Mouse (Mus musculus) limb, embryonic 10.5 days (tissue): ENCODE measurements around the gene Casr. TPM values are rescaled to one million over a fixed set of nuclear protein-coding genes. Genes with fewer than 3 reads are reported as not detected.

Experiments used
- DNase-seq: peaks from one replicate; pipeline ENCODE4 v3.0.0-alpha.2; 2017; ENCODE audit warnings: low spot score
- H3K27ac ChIP-seq: fragments of 300-500 bp; sonication (generic); 2 replicates; pipeline ENCODE4 v1.5.1; 2016; ENCODE audit warnings: mild to moderate bottlenecking
- H3K27me3 ChIP-seq: fragments of 300-500 bp; sonication (generic); 2 replicates; pipeline ENCODE4 v1.6.1; 2016; ENCODE audit warnings: low read depth, mild to moderate bottlenecking; ENCODE audit not compliant: poor library complexity, severe bottlenecking
- H3K36me3 ChIP-seq: fragments of 300-500 bp; sonication (generic); 2 replicates; pipeline ENCODE4 v1.6.1; 2016; ENCODE audit warnings: mild to moderate bottlenecking, moderate library complexity
- H3K4me1 ChIP-seq: fragments of 300-500 bp; sonication (generic); 2 replicates; pipeline ENCODE4 v1.6.1; 2016
- H3K4me3 ChIP-seq: fragments of 300-500 bp; sonication (generic); 2 replicates; pipeline ENCODE4 v1.5.1; 2016; ENCODE audit warnings: mild to moderate bottlenecking, moderate library complexity
- H3K9me3 ChIP-seq: fragments of 300-500 bp; sonication (generic); replicated peaks from 2 replicates; pipeline ENCODE4 v1.6.1; 2016; ENCODE audit warnings: mild to moderate bottlenecking
- WGBS: fragments of 180-500 bp; shearing (Covaris S2); methylation state at CpG from one replicate; pipeline ENCODE4 v1.1.7; 2016; 5-methylcytosine and 5-hydroxymethylcytosine counted together
- polyA plus RNA-seq: library from polyadenylated mRNA; unstranded; fragments of >200 nt; fragmentation: Nextera tagmentation; extraction: Ambion mirVana; gene quantifications from 2 replicates; pipeline ENCODE4 v1.2.1, GENCODE M21; 2016

Gene Casr
- polyA plus RNA-seq, 1 experiment from 2014 or later, result 0.13 TPM

- H3K27ac ChIP-seq, result no peak overlapping the region
- no peaks in the 10 kb centered on the region for H3K36me3 ChIP-seq
- no peak overlapping the region for H3K4me3 ChIP-seq
- DNase-seq, result no peak
- WGBS, result 71% methylated on average over 2 of the region's 2 CpGs
- no peaks in the 10 kb centered on the region for H3K4me1 ChIP-seq
- H3K27me3 ChIP-seq, result no peaks in the 10 kb centered on the region
- no peaks in the 10 kb centered on the region for H3K9me3 ChIP-seq
Observed at GRCm38 (mm10) chr16:36460426-36460825, 101.5 kb downstream of the Casr start.

- Histone ChIP-seq H3K36me3 (no peaks in the 10 kb centered on the region), H3K27ac (no peak within 1 kb of the TSS), H3K4me1 (no peaks in the 10 kb centered on the region), H3K27me3 (no peaks in the 10 kb centered on the region), H3K9me3 (no peaks in the 10 kb centered on the region), H3K4me3 (no peak within 1 kb of the TSS)
- no peak for DNase-seq
- 90% methylated on average over 4 of the region's 4 CpGs for WGBS
Observed at GRCm38 (mm10) chr16:36455342-36455802, 106.6 kb downstream of the Casr start, which contains the start of gene Stfa3. Stfa3 (minus strand) TSS chr16:36455392.

Other genes starting within 250 kb of the Casr start
- not detected in 2 replicates for gene BC117090, start 227.8 kb downstream of the Casr start, polyA plus RNA-seq
- 0.38 TPM in 1 of 2 replicates, not detected in the other for gene BC100530, start 194.4 kb downstream of the Casr start, polyA plus RNA-seq
- not detected in 2 replicates for gene Stfa2, start 153.7 kb downstream of the Casr start, polyA plus RNA-seq
- gene Stfa3, start 106.7 kb downstream of the Casr start, polyA plus RNA-seq, result not detected in 2 replicates
- 0.30 and 0.55 TPM in 2 replicates for gene Cd86, start 103.9 kb upstream of the Casr start, polyA plus RNA-seq
- 0.36 and 0.71 TPM in 2 replicates for gene Ildr1, start 131.8 kb upstream of the Casr start, polyA plus RNA-seq
- 1.8 and 3.8 TPM in 2 replicates for gene Slc15a2, start 222.8 kb upstream of the Casr start, polyA plus RNA-seq